Mouse (Mus musculus) mouse trophoblast stem cell (cell line): Measurements from ENCODE around the gene Wdr20.
"Not testable (repeated sequence)": the region's sequence is repeated elsewhere in the genome, so short reads cannot be mapped to it uniquely, and the experiment has no call there.

ENCODE experiments used
- in situ Hi-C, 2 experiments: fragments of 300-500 bp; cut with MseI, MboI; formaldehyde crosslinking; loops; 2 replicates in 1 of 2; 3 replicates in 1 of 2; pipeline ENCODE4 v1.15.1; 2025

Wdr20 gene

DNA sequence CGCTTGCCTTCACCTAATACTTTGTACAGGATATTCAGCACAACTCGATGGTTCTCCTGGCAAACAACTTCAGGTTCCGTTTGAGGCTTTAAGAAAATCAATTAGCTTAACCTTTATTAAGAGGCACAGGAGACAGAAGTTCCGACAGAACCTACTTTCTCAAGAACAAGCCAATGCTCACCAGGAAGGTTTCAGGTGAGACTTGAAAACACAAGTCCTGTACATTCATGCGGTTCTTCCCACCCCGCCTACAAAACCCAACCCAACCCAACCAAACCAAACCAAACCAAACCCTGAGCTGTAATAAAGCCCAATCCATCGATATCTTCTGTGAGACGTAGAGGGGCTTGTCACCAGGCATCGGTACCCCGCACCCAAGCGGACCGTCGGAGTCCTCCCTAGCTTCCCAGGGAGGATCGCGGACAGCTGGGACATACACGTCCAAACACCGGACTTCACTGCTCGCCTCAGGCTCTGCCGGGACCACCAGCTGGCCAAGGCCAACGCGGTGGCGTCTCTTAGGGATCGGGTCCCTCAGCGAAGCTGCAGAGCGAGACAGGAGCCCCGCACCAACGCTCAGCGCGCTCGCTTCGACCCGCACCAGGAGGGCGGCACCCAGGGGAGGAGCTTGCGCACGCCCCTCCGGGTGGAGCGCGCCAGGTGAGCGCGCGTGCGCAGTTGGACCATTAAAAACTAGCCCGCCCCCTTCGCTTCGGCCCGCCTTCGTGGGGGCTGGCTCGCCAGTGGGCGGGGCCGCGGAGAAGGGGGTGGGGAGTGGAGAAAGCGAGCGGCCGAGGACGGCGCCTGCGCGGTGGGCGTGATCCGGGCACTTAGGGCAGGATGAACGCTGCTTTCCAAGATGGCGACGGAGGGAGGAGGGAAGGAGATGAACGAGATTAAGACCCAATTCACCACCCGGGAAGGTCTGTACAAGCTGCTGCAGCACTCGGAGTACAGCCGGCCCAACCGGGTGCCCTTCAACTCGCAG lies at the start of gene Wdr20:
Wdr20 (plus strand) TSS at position 775 of the 988 bp plus-strand sequence.
- in situ Hi-C loops, result loop anchor here in 1 of 2 experiments (10.0 kb wide), 1 partner anchor 107 kb away; the partner anchor contains the start of gene Mok

DNA sequence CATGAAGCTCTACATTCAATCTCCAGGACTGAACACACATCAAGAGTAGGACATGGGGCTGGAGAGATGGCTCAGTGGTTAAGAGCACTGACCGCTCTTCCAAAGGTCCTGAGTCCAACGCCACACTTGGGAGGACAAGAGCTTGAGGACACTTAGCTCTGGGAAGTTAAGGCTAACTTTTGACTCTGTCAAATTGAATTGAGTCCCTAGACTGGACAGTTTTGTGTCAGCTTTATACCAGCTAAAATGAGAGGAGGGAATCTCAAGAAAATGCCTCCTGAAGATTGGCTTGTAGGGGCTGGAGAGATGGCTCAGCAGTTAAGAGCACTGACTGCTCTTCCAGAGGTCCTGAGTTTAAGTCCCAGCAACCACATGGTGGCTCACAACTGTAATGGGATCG lies 48.8 kb upstream of the Wdr20 start:
- in situ Hi-C loops, result not testable (repeated sequence)

DNA sequence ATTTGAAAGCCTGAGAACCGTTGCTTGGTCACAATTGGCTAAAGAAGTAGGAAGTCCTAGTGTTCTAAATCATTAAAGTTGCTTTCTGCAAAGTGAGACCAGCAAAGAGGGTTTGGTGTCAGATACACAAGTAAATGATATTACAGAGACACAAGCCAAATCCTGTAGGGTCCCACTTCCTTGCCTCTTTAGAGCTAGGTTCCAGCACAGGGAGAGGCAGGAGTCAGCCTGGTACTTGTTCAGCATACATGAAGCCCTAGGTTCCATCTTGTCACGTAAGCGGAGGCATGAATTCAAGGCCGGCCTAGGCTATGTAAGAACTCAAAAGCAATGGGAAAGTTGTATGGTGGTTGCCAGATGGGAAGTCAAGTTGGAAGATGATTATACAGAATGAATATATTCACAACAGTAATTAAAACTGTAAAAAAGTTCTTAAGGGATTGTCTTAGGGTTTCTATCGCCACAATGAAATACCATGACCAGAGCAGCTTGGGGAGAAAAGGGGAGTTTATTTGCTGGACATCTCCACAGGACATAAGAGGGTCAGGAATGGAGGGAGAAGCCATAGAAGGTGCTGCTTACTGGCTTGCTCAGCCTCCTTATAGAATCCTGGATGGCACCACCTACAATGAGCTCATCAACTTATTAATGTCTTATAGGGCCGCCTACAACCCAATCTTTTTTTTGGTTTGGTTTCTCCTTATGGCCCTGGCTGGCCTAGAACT lies 47.7 kb upstream of the Wdr20 start:
- in situ Hi-C loops, result no loop called here

DNA sequence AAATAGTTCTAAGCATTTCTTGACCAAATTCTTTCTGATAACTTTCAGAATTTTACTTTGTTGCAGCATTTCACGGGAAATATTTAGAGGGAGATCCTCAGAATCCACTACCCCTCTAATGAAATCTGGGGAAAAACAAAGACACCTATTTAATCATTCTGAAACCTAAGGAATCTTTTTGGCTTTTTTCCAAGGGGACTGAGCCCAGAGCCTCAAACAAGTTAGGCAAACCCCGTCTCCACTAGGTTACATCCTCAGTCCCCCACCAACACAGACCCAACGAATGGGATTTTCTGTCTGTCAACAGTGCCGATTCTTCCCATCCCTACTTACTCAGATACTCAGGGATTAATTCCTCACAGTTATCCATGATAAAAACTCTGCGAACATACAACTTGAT lies 44.4 kb upstream of the Wdr20 start:
- in situ Hi-C loops, result not testable (repeated sequence)

DNA sequence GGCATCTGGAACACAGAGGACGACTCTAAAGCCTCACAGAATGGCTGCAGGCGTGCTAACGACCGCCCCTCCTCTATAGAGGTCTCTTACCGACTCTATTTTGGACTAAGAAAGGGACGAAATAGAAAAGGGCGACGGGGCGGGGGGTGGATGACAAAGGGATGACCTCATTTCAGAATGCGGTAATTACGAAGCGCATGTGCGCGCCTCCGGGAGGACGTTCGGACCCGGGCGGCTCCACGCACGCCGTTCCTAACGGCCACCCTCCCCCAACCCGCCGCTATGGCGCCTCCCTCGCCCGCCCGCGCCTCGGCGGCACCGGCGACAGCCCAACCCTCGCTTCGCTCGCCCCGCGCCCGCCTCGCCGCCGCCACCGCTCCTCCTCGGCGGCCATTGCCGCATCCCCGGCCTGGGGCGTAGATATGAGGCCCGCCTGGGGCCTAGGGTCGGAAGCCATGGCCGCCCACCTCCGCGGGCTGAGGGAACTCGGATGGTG lies 42.0 kb upstream of the Wdr20 start:
- in situ Hi-C loops, result no loop called here

DNA sequence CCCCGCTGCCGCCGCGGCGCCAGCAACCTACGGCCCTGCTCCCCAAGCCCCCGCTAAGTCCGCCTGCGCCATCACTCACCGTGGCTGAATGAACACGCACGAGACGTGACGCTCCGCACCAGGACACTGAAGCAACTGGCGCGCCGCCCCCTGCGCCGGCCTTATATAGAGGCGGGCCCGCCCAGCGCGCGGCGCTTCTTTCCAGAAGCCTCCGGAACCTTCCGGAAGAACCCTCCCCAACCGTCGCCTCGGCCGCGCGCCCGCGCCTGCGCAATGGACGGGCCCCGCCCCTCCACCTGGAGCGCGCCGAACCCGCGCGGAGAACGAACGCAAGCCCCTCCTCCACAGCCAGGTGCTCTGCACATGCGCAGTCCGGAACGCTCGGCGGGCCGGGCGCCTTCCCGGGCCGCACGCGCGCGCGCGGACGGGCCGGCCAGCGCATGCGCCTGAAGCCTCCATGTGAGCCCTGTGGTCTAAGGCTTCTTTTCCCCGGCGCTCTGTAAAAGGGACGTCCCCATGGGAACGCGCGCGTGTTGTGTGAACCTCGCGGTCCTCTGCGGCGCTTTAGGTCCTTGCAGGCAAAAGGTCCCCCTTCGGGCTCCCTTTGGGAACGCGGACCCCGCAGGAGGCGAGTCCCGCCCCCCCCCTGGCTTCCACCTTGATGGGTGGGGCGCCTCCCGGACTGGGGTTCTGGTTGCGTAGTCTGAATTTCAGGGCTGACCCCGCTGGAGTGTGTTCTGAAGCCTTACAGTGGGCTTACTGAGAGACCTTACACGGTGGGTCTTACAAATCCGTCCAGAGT lies 41.4 kb upstream of the Wdr20 start:
- in situ Hi-C loops, result no loop called here

DNA sequence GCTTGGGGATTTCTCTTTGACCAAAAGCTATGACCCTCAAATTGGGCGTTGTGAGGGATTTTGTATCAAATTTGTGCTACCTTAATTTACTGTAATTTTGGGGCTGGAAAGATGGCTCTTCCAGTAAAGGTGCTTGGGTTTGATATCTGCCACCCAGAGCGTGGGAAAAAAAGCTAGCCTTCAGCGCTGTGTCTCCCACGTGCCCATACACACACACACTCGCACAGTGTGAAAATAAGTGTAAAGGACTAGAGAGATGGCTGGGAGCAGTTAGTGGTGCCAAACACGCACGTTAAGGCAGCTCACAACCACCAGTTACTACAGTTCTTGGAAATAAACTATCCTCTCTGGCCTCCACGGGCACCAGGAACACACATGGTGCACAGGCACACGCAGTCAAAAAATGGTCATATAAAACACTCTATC lies 40.8 kb upstream of the Wdr20 start:
- in situ Hi-C loops, result no loop called here

DNA sequence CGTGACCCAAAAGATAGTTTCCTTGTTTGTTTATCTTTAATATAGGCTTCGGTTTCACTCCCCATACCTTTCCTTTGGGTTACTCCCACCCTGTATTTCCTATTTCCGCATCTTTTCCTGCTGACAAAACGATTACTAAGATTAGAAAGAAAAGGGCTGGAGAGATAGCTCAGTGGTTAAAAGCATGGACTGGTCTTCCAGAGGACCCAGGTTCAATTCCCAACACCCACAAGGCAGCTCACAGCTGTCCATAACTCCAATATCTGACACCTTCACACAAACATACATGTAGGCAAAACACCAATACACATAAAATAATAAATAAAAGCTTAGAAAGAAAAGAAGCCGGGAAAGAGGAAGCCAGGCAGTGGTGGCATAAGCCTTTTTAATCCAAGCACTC lies 40.3 kb upstream of the Wdr20 start:
- in situ Hi-C loops, result no loop called here

DNA sequence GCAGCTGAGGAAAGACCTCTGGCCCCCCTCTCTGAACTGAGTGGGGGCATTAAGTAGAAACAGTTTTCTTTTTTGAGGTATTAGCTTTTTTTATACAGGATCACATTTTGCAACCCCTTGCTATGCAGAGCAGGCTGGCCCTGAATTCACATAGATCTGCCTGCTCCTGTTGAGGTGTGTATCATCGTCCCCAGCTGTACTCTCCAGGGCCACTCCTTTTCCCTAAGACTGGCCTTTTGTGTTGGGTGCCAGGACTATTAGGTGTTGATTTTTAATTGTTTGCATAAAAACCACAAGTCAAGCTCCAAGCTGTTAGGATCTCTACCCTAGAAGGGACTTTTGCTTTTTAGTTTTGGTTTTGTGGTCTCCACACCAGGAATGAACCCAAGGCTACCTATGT lies 39.7 kb upstream of the Wdr20 start:
- in situ Hi-C loops, result no loop called here

DNA sequence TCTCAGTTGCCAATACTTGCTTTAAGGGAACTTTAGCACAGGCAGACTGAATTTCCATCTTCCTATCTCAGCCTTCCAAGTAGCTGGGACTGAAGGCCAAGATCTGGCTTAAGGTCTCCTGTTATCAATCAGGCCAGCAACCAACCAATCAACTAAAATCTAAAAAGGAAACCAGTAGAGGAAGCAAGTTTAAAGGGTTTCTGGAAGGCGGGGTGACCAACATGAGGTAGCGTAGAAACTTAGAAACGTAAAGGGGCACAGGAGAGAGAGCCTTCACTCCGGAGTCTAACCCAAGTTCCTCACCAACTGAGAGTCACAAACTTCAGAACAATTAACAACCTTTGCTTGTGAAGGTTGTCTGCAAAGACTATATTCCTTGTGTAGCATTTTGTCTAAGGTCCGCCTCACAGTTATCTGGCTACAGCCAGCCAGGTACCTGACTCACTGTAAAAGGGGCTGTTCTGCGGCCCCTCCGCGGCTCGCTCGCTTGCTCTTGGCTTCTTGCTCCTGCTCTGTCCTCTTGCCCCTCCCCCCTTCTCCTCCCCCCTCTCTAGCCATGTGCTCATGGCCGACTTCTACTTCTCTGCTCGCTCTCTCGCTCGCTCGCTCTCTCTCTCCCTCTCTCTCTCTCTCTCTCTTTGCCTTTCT lies 39.1 kb upstream of the Wdr20 start:
- in situ Hi-C loops, result no loop called here

DNA sequence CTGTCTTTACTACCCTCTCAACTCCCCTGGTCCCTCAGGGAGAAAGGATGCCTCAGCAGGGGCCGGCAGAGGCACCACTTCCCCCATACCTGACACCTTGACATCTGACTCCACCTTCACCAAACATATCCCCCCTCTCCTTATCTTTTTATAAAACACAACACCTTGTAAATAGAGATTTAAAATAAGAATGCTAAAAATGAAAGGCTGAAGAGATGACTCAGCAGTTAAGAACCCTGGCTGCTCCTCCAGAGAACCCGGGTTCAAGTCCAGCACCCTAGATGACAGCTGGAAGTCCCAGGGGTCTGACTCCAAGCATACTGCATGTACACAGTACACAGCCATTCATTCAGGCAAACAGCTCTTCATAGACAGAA lies 38.6 kb upstream of the Wdr20 start:
- in situ Hi-C loops, result no loop called here

DNA sequence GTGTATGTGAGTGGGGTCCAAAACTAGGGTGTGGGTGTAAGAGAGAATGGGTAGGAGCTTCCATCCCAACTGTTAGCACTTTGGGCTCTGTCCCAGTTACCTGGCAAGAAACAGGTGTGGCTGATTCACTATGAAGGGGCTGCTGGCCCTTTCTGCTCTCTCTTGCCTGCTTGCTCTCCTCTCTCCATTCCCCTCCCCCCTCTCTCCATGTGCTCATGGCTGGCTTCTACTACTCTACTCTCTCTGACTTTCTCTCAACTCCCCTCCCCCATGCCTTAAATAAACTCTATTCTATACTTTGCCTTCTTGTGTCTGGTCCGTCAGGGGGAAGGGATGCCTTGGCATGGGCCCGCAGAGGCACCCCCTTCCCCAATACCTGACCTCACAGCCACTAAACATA lies 37.0 kb upstream of the Wdr20 start:
- in situ Hi-C loops, result no loop called here

DNA sequence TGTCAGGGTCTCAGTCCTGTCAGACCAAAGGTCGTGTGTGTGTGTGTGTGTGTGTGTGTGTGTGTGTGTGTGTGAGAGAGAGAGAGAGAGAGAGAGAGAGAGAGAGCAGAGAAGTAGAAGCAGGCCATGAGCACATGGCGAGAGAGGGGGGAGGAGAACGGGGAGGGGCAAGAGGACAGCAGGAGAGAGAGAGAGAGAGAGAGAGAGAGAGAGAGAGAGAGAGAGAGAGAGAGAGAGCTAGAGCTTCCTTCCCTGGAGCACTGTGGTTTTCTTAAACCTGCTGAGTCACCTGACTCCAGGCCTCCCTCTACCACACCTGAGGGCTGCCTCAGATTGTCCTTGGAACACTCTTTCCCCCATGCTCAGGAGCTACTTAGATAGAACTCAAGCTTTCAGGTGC lies 36.4 kb upstream of the Wdr20 start:
- in situ Hi-C loops, result not testable (repeated sequence)

DNA sequence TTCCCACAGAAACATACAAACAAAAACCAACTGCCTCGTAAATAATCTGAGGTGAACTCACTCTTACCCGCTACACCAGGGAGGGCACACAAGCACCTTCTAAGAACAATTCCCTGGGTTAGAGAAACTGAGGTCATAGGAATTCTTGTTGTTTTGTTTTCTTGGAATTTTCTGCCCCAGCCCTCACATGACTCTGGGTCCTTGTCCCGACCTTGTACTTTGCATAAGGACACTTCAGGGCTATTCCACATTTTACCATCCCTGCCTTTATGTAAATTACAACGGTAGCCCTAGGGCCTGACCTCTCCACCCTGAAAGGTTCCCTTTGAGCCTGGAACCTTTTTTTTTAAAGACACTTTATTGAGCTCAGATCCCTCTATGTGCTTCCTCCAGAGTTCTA lies 35.2 kb upstream of the Wdr20 start, which contains the start of gene Hsp90aa1:
Hsp90aa1 (minus strand) TSS at position 173 of the 400 bp plus-strand sequence.
- in situ Hi-C loops, result no loop called here

DNA sequence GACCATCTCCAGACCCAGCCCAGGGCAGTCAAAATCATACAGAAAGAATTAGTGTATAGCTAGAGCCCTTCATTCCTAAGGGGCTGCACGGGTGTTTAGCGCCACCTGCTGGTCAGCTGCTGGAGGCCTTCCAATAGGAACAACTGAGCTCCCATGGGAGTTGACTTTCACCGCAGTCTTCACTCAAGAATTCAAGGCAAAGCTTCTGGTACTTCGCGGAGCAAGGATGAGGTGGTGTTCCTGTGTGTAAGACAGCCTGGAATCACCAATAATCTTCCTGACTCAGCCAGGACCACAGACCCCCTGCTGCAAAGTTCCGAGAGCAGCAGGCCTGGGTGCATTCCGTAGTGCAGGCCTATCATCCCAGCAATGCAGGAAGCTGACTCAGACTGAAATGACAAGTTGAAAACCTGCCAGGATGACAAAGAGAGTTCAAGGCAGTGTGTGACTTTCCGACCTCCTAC lies 34.7 kb upstream of the Wdr20 start:
- in situ Hi-C loops, result no loop called here

DNA sequence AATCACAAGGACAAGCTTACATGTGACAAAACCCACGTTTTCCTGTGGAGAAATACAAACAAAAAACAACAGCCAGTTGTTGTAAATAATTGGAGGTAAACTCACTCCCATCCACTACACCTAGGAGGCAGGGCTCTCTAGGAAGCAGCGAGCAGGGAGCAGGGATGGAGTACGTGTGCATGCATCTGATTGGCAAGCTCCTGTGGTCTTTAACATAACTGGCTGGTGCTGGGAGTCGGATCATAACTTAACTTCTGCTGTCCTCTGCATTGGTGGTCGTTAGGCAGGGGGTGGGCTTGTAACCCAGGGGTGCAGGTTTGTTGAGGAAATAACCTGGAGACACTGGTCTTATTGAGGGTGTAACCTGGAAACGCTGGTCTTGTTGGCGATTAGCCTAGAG lies 34.1 kb upstream of the Wdr20 start:
- in situ Hi-C loops, result no loop called here

DNA sequence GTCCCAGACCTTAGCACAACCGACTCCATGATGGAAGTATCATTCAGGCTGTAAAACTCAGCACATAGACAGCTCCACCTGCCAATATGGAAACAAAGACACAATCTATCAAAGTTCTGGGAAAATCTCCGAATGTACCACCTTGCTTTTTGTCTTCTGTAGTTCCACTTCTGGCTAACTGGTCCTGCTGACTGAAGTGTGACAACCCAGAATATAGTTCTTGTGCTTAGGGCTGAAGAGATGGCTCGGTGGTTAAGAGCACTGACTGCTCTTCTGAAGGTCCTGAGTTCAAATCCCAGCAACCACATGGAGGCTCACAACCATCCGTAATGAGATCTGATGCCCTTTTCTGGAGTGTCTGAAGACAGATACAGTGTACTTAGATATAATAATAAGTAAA lies 32.3 kb upstream of the Wdr20 start:
- in situ Hi-C loops, result not testable (repeated sequence)

DNA sequence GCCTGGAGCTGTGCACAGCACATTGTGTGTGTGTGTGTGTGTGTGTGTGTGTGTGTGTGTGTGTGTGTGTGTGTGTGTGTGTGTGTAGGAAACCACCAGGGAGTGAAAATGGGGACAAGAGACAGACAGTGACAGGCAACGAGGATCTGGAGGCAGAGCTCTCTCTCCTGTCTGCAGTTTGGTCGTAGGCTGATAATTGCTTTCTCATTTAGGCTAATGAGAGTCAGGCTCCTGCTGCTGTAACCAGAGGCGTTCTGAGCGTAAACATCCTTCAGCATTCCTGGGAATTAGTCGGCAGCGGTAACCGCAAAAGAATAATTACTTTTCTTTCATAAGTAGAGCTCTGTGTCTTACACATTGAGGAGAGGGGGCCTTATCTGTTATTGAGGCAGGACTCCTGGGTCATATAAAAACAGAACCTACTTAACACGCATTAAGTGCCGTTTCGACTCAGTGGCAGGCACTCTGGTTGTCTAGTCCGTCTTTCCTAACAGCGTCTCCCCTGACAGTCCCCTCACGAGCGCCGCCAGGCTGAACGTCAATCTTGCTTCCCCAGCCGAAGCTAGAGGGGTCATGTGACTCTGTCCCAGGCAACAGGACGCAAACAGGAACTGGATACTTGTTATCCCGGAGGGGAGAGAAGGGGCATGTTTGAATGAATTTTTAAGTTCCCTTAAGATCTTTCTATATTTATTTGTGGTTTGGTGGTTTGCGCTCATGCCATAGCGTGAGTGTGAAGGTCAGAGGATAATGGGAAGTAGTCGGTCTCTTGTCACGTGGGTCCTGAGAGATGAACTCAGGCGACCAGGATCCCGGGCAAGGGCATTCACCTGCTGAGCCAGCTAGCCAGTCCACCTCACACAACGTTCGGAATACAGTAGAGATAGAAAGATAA lies 31.2 kb upstream of the Wdr20 start:
- in situ Hi-C loops, result no loop called here

DNA sequence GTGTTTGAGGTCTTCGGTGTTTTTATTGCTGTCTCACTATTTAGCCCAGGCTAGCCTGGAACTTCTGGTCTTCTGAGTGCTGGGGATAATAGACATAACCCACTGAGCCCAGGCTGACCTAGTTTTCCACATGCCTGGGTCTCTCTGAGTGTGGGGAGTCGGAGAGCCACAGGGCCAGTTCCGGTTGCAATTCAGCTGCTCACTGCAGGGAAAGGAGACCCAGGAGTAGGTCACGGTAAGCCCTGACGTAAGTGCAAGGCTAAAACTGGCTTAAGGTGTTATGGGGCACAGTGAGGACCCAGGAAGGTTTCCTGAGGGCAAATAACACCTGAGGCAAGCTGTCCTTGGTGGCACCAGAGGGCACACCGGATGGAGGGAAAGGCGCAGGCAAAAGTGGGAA lies 30.3 kb upstream of the Wdr20 start:
- in situ Hi-C loops, result no loop called here

DNA sequence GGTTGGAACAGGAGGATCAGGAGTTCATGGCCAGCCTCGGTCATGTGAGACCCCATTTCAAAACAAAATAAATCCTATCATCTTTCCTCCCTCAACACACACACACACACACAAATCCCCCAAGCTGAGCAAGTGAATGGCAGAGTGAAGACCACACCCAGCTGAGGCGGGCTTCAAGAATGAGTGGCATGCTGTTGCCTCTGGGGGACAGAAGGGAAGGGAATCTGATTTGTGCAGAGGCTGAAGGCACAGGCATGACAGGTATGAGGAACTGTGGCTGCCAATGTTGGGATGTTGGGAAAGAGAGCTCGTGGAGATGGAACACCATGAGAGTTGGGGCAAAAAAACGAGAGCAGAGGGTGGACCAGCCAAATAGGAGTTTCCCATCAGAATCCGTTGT lies 26.5 kb upstream of the Wdr20 start:
- in situ Hi-C loops, result no loop called here
